Mouse (Mus musculus): ENCODE measurements around the gene Ewsr1.

DNA sequence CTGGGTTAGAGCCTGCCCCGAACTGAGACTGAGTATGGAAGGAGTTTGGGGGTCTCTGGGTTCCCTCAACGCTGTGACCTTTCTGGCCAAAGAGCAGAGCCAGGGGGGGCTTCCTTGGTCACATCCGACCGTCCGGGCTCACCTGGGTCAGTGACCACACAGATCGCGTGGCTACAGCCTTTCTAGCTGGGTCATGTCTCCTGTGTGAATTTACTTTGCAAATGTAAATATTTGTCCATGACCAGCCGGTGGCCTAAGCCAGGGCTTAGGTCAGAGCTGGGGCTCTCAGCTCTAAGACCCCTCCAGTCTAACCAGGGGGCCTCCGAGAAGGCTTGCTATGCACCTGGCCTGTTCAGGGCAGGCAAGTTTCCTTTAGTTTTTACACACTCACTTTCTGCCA, 40.3 kb upstream of the Ewsr1 start:
- TF ChIP-seq CTCF (IDR thresholded peaks at IDR 0.05; ENCODE audit: borderline replicate concordance, insufficient read depth, low read length) (no peak), POLR2A (IDR thresholded peaks at IDR 0.05; ENCODE audit: low read depth, low read length) (no peak)

All from embryonic fibroblast, embryonic 13.5 days (primary cell).